Mouse (Mus musculus) hindbrain, embryonic 14.5 days (tissue): ENCODE measurements around the gene Prss57. TPM values are rescaled to one million over a fixed set of nuclear protein-coding genes. Genes with fewer than 3 reads are reported as not detected.
A peak's percentile ranks its signal among the peaks of the same experiment; 100 is the strongest.

Experiments
- ATAC-seq: fragments of 200-750 bp; cut with Nextera tagmentation; 2 replicates; pipeline ENCODE4 v1.8.0; 2017; ENCODE audit warnings: moderate number of reproducible peaks, mild to moderate bottlenecking, moderate TSS enrichment, moderate library complexity; ENCODE audit not compliant: low FRiP score
- DNase-seq: peaks from one replicate; pipeline ENCODE4 v3.0.0-alpha.2; 2015; ENCODE audit warnings: low spot score
- H3K27ac ChIP-seq: fragments of 300-500 bp; sonication (generic); 2 replicates; pipeline ENCODE4 v1.5.1; 2014; ENCODE audit warnings: mild to moderate bottlenecking, moderate library complexity
- H3K27me3 ChIP-seq: fragments of 300-500 bp; sonication (generic); 2 replicates; pipeline ENCODE4 v1.6.1; 2014; ENCODE audit warnings: mild to moderate bottlenecking, low read length, mixed read lengths; ENCODE audit not compliant: control insufficient read depth, insufficient read depth
- H3K36me3 ChIP-seq: fragments of 300-500 bp; sonication (generic); replicated peaks from 2 replicates; pipeline ENCODE4 v1.6.1; 2014; ENCODE audit not compliant: control insufficient read depth, insufficient read depth
- H3K4me1 ChIP-seq: fragments of 300-500 bp; sonication (generic); replicated peaks from 2 replicates; pipeline ENCODE4 v1.6.1; 2014; ENCODE audit warnings: antibody characterized with exemption, low read length, mixed read lengths; ENCODE audit not compliant: control insufficient read depth, insufficient read depth
- H3K4me2 ChIP-seq: fragments of 300-500 bp; sonication (generic); replicated peaks from 2 replicates; pipeline ENCODE4 v1.6.1; 2014; ENCODE audit warnings: mild to moderate bottlenecking, moderate library complexity
- H3K4me3 ChIP-seq: fragments of 300-500 bp; sonication (generic); replicated peaks from 2 replicates; pipeline ENCODE4 v1.5.1; 2014; ENCODE audit warnings: mild to moderate bottlenecking, low read length
- H3K9ac ChIP-seq: fragments of 300-500 bp; sonication (generic); 2 replicates; pipeline ENCODE4 v1.6.1; 2014
- H3K9me3 ChIP-seq: fragments of 300-500 bp; sonication (generic); 2 replicates; pipeline ENCODE4 v1.6.1; 2016; ENCODE audit warnings: low read length; ENCODE audit not compliant: control insufficient read depth
- WGBS: fragments of 180-500 bp; shearing (Covaris S2); extraction: QIAGEN DNeasy Blood & Tissue Kit; methylation state at CpG from one replicate; pipeline ENCODE4 v1.1.7; 2014; 5-methylcytosine and 5-hydroxymethylcytosine counted together
- polyA plus RNA-seq: library from polyadenylated mRNA; unstranded; fragments of >200 nt; fragmentation: Nextera tagmentation; extraction: Ambion mirVana; gene quantifications from 2 replicates; pipeline ENCODE4 v1.2.1, GENCODE M21; 2014

The Prss57 gene
- polyA plus RNA-seq, 1 experiment from 2014 or later = 0.29 TPM

- no peak overlapping the region for H3K27ac ChIP-seq
- H3K4me2 ChIP-seq = peak overlapping the region; percentile 95; the same call in 1 of the 2 replicates
- 0 out of 2 replicates have a peak, but pooled peaks have one; percentile 2 for ATAC-seq
- no peaks in the 10 kb centered on the region for H3K27me3 ChIP-seq
- no peaks in the 10 kb centered on the region for H3K9me3 ChIP-seq
- no peaks in the 10 kb centered on the region for H3K36me3 ChIP-seq
- WGBS = 0% methylated on average over 5 of the region's 5 CpGs
- H3K9ac ChIP-seq = no peak overlapping the region
- H3K4me3 ChIP-seq = no peak overlapping the region
- DNase-seq = peak; percentile 81
- peaks cover 20% of the 10 kb centered on the region for H3K4me1 ChIP-seq
Measured at GRCm38 (mm10) chr10:79768400-79768799, 22.4 kb downstream of the Prss57 start.

GRCm38 (mm10) chr10:79767372-79768244 lies 23.2 kb downstream of the Prss57 start:
- ATAC-seq = peak; percentile 78
- H3K9me3 ChIP-seq = no peaks in the 10 kb centered on the region
- H3K4me2 ChIP-seq = peak overlapping the region; percentile 95
- H3K36me3 ChIP-seq = no peaks in the 10 kb centered on the region; the same call in 1 of the 2 replicates
- H3K4me1 ChIP-seq = peaks cover 20% of the 10 kb centered on the region
- H3K4me3 ChIP-seq = peak overlapping the region; percentile 88
- H3K27me3 ChIP-seq = no peaks in the 10 kb centered on the region
- DNase-seq = peak; percentile 91
- peak overlapping the region; percentile 90 for H3K27ac ChIP-seq
- WGBS = 11% methylated on average over 39 of the region's 40 CpGs
- peak overlapping the region; percentile 87 for H3K9ac ChIP-seq

DNA sequence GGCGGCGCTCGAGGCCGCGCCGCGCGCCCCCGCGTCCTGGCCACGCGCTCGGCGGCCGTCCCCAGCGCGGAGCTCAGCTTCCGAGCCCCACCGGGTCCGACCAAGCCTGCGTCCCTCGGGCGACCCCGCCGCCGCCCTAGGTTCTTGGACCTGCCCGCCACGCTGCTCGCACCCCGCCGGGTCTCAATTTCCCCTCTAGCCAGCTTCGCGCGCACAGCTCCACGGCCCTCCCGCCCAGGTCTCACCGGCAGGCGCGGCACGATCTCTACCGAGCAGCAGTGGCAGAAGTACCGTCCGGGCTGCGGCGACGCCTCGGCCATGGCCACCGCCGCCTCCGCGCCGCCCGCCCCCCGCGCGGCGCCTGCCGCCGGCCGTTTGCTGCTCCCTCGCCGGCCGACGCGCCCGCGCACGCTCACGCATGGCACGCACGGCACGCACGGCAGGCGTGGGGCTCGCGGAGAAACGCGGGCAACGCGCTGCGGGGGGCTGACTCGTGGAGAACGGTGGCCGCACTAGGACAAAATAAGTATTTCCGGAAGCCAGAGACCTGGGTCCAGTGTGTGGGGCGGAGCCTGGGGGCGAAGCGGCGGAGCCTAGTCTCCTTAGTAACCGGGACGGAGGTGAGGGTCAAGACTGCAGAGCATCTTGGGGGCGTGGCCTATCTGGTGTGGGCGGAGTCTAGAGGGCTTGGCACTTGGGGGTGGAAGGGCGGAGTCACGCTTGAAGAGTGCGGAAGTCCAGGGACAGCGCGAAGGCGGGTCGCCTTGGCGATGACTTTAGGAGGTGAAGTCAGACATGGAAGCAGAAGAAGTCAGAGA lies 24.0 kb downstream of the Prss57 start, which contains the start of gene Rnf126:
TSS of gene Rnf126 (minus strand) at position 445 of the 818 bp plus-strand sequence.
- WGBS = under 1% methylated on average over 82 of the region's 101 CpGs
- ATAC-seq = peak; percentile 89
- peaks cover 20% of the 10 kb centered on the region for H3K4me1 ChIP-seq

GRCm38 (mm10) chr10:79766001-79766507 lies 24.7 kb downstream of the Prss57 start:
- Histone ChIP-seq H3K9me3 (no peaks in the 10 kb centered on the region), H3K4me1 (peaks cover 20% of the 10 kb centered on the region), H3K36me3 (peaks cover 15% of the 10 kb centered on the region), H3K9ac (peak overlapping the region; percentile 87), H3K4me2 (peak overlapping the region; percentile 95), H3K27me3 (no peaks in the 10 kb centered on the region), H3K4me3 (peak overlapping the region; percentile 88), H3K27ac (peak overlapping the region; percentile 90)
- ATAC-seq (no peak), DNase-seq (no peak)
- 8% methylated on average over 16 of the region's 16 CpGs for WGBS

More for the DNA sequence above, 24.0 kb downstream of the Prss57 start, which contains the start of gene Rnf126:
- peak within 1 kb of the TSS; percentile 95 for H3K4me2 ChIP-seq
- H3K36me3 ChIP-seq = peaks cover 8% of the 10 kb centered on the region
- no peaks in the 10 kb centered on the region for H3K27me3 ChIP-seq
- DNase-seq = peak; percentile 96
- H3K9ac ChIP-seq = peak within 1 kb of the TSS; percentile 87
- no peaks in the 10 kb centered on the region for H3K9me3 ChIP-seq
- peak within 1 kb of the TSS; percentile 88 for H3K4me3 ChIP-seq
- H3K27ac ChIP-seq = peak within 1 kb of the TSS; percentile 90

DNA sequence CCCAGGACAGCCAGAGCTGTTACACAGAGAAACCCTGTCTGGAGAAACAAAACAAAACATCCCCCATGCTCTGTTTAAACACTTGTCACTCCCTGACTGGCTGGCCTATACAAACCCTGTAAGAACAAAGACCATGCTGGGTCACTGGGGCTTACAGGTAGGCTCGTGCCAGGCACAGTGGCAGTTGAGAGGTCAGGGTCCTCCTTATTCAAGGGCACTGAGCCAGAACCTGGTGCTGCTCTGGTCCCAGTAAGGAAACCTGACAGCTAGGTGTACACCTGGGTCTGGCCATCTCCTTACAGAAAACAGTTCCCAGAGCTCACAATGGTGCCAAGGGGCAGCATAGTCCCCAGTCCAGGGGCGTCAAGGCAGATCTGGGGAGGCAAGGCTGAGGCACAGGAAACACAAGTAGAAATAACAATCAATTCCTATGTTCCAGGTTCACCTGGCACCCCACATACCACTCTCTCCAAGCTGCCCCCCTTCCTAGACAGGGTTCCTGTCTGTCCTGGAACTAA lies 25.5 kb downstream of the Prss57 start:
- H3K4me1 ChIP-seq = peaks cover 20% of the 10 kb centered on the region
- no peak for ATAC-seq
- DNase-seq = no peak
- H3K9ac ChIP-seq = peak overlapping the region; percentile 87
- peak overlapping the region; percentile 95 for H3K4me2 ChIP-seq
- no peaks in the 10 kb centered on the region for H3K27me3 ChIP-seq
- peaks cover 23% of the 10 kb centered on the region for H3K36me3 ChIP-seq
- no peak overlapping the region for H3K27ac ChIP-seq
- 67% methylated on average over 2 of the region's 2 CpGs for WGBS
- peak overlapping the region; percentile 88 for H3K4me3 ChIP-seq
- no peaks in the 10 kb centered on the region for H3K9me3 ChIP-seq

- H3K27me3 ChIP-seq = no peaks in the 10 kb centered on the region
- H3K4me3 ChIP-seq = no peak overlapping the region
- DNase-seq = no peak
- WGBS = 91% methylated on average over 7 of the region's 7 CpGs
- 0 out of 2 replicates have a peak overlapping the region, but pooled peaks have one; percentile 31 for H3K9ac ChIP-seq
- no peak for ATAC-seq
- H3K4me2 ChIP-seq = no peak overlapping the region
- no peak overlapping the region for H3K27ac ChIP-seq
- H3K4me1 ChIP-seq = peaks cover 20% of the 10 kb centered on the region
- no peaks in the 10 kb centered on the region for H3K9me3 ChIP-seq
- H3K36me3 ChIP-seq = peaks cover 33% of the 10 kb centered on the region
Measured at GRCm38 (mm10) chr10:79764234-79764633, 26.5 kb downstream of the Prss57 start.

DNA sequence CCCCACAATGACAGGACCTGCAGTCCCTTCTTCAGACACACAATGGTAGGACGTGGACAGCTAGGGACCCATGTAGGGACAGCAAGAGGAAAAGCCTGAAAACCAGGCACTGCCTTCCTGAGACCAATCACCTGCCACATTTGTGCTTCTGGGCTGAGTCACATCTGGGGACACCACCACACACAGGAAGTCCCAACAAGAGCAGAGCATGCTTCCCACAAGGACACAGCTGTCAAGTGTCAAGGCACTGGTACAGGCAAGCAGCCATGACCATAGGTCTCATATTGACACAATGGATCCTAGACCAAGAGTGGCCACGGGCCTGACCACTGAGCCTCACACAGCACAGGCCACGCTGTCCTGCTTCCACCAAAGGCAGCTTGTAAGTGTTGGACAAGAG lies 27.9 kb downstream of the Prss57 start:
- no peak for DNase-seq
- ATAC-seq = no peak
- H3K9ac ChIP-seq = no peak overlapping the region
- H3K9me3 ChIP-seq = no peaks in the 10 kb centered on the region
- H3K4me1 ChIP-seq = peaks cover 18% of the 10 kb centered on the region
- peaks cover 47% of the 10 kb centered on the region for H3K36me3 ChIP-seq
- no peaks in the 10 kb centered on the region for H3K27me3 ChIP-seq
- H3K27ac ChIP-seq = no peak overlapping the region
- no peak overlapping the region for H3K4me2 ChIP-seq
- 85% methylated on average over 3 of the region's 3 CpGs for WGBS
- no peak overlapping the region for H3K4me3 ChIP-seq

GRCm38 (mm10) chr10:79760603-79761143 lies 30.1 kb downstream of the Prss57 start:
- Histone ChIP-seq H3K36me3 (peaks cover 67% of the 10 kb centered on the region), H3K4me2 (no peak overlapping the region), H3K9ac (no peak overlapping the region), H3K9me3 (no peaks in the 10 kb centered on the region), H3K27me3 (no peaks in the 10 kb centered on the region), H3K27ac (no peak overlapping the region), H3K4me3 (no peak overlapping the region), H3K4me1 (peaks cover 12% of the 10 kb centered on the region)
- no peak for ATAC-seq
- no peak for DNase-seq
- 92% methylated on average over 11 of the region's 11 CpGs for WGBS
